Mouse (Mus musculus) activated CD4-positive, CD25-positive, alpha-beta regulatory T cell, adult 4 months (primary cell): ENCODE results near the gene Casp8ap2. TPM values are rescaled to one million over a fixed set of nuclear protein-coding genes. Genes with fewer than 3 reads are reported as not detected.

ENCODE experiments used
- ATAC-seq: one replicate; pipeline ENCODE4 v1.8.0; 2017
- polyA plus RNA-seq, 2 experiments: library from polyadenylated mRNA; unstranded; fragments of 100-300 nt; shearing (Covaris generic); gene quantifications; one replicate each; pipeline ENCODE4 v1.2.1; 2017

The Casp8ap2 gene
- polyA plus RNA-seq = 10 to 100 TPM; 33.8 to 43.7 TPM

DNA sequence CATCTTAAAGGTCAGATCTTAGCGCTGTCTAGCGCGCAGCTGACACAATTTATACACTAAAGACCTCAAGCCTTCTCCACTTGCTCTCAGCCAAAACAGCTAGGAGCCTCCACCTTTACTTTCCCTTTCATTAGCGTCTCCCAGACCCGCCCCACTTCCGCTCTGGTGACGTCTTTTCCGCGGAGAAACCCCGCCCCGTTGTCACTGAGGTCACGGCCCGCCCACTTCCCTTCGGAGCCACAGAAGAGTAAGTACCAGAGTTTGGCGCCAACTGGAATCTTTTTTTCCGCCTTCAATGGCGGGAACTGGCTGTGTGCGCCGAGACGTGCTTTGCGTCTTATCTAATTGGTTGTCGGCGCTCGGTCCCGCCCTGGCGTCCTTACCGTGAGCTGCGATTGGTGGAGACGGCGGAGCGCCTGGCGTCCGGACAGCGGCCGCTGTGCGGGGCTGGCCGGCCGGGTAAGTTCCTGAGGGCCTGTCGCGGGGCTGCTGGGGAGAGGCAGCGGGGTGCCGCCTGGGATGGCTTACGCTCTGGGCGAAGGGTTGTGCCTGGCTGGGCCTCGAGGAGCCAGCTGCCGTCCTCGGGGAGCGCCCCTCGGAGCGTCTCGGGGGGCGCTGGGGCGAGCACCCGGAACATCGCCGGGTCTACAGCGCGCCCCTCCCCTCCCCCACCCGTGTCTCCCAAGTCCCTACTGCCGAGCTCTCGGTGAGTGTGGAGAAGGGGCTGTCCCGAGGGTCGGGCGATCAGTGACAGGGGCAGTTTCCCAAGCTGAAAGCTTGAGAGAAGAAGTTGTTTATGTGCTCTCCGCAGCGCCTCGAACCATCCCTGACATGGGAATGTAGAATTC is at the start of gene Casp8ap2:
Gene Casp8ap2 (plus strand): TSS at position 418 of the 848 bp plus-strand sequence.
- peak; percentile 95 for ATAC-seq

- ATAC-seq = no peak
These were observed 46.2 kb upstream of the Casp8ap2 start for GRCm38 (mm10) chr4:32569054-32569453.

- ATAC-seq = no peak
These were observed 45.0 kb upstream of the Casp8ap2 start for GRCm38 (mm10) chr4:32569995-32570938.

DNA sequence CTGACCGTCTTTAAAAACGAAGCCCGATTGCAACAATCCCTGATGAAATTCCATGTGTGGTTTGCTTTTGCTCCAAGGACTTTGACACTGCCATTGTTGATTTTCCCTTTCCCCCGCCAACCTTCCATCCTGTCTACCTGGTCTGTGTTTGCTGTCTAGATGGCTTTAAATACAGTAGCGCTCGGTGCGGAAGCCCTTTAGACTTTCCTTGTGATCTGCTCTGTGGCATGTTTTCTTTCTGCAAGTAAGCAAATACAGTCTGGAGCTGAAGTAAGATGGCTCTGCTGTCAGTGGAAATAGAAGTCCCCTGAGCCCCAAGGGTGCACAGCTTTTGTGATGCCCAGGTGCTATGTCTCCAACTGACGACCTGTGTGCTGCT is 44.3 kb upstream of the Casp8ap2 start:
- ATAC-seq = no peak

- no peak for ATAC-seq
These were observed 43.8 kb upstream of the Casp8ap2 start for GRCm38 (mm10) chr4:32571441-32571840.

GRCm38 (mm10) chr4:32572118-32572517 is 43.1 kb upstream of the Casp8ap2 start:
- peak; percentile 42 for ATAC-seq

- no peak for ATAC-seq
These were observed 41.7 kb upstream of the Casp8ap2 start for GRCm38 (mm10) chr4:32573586-32573985.

GRCm38 (mm10) chr4:32574604-32575003 is 40.6 kb upstream of the Casp8ap2 start:
- ATAC-seq = no peak

GRCm38 (mm10) chr4:32575165-32575564 is 40.1 kb upstream of the Casp8ap2 start:
- no peak for ATAC-seq

- ATAC-seq = no peak
These were observed 35.4 kb upstream of the Casp8ap2 start for GRCm38 (mm10) chr4:32579850-32580249.

DNA sequence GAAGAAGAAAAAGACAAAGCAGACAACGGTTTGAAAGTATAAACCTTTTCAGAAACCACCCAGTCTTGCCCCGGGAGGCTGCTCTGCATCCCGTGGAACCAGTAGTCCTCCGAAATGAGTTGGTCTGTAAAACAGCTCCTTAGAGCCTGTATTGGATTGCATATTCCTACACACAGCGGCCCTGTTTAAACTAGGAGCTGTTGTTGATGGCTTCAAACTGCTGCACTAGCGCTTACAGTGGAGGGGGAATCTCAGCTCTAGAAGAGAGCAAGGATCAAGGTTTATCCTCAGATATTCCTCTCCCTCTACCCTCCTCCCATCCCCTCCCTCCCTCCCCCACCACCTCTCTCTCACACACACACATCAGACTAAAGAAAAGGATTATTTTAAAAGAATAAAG is 31.1 kb upstream of the Casp8ap2 start:
- no peak for ATAC-seq

DNA sequence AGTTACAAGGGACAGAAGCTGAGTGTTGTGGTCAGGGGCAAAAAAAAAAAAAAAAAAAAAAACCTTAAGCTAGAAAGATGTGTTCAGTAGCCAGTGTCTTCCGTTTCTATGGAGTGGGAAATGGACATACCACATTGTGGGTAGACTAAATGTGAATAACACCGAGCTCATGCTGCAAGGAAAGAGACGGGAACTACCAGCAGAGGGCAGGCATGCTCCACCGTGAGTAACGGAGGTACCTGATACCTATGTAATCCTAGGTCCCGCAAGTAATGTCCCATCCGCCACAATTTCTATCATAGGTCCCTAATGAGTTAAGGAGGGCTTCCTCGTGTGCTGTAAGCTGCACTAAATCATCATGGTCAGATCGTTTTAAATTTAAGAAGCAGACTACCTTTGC is 28.7 kb upstream of the Casp8ap2 start:
- ATAC-seq = peak; percentile 34

DNA sequence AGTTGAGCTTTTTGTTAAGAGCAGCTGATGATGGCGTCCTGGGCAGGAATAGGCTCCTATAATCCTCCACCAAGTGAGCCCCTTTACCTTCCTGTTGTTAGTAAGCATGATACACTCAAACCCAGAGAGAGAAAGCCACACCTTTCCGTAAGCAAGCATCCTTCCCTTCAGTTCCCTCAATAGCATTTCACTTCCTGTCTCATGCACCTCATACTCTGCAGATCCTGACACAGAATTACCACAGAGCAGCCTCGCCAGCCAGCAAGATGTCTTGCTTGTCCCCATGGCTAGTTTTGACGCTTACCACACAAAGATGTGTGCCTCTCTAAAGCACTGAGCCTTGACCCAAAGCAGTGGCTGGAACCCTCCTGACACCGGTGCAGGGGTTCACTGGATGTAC is 27.7 kb upstream of the Casp8ap2 start:
- ATAC-seq = peak; percentile 36

GRCm38 (mm10) chr4:32588237-32588636 is 27.0 kb upstream of the Casp8ap2 start:
- peak; percentile 86 for ATAC-seq

DNA sequence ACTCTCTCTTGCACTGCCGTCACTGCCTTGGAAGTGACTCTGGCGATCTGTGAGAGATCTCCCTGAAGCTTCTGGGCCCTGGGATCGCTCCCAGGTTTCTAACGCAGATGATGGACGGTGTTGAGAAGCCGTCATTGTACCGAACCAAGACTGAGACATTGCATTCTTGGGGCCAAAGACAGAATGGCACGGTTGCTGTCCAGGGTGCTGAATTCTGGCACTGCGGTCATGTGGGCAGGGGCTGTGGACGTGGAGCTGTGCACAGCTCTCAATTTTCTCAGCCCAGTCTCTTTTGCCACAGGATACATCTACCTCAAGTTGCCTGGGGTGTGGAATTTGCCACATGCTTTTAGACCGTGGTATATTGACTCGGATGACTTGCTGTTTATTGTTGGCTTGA is 14.1 kb upstream of the Casp8ap2 start:
- peak; percentile 36 for ATAC-seq

DNA sequence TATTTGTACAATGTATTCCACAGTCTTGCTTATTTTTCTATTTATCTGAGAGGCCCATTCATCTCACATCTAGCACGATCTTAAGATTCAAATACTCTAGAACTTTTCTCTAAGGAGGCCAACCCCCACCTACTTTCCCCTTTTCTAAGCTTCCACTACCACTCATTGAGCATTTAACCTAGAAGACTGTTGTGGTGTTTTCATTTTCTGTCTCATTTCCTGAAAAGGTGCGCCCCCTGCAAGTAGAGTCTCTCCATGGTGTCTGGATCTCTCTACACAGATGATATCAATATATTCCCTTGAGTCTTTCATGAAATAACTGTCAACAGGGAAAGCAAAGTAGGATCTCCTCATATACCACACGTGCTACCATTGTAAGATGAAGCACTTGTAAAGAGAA is 12.6 kb upstream of the Casp8ap2 start, which contains the start of gene Gja10:
Gene Gja10 (minus strand): TSS at position 101 of the 400 bp plus-strand sequence.
- ATAC-seq = no peak

- no peak for ATAC-seq
These were observed 6.4 kb downstream of the Casp8ap2 start for GRCm38 (mm10) chr4:32621637-32622036.

DNA sequence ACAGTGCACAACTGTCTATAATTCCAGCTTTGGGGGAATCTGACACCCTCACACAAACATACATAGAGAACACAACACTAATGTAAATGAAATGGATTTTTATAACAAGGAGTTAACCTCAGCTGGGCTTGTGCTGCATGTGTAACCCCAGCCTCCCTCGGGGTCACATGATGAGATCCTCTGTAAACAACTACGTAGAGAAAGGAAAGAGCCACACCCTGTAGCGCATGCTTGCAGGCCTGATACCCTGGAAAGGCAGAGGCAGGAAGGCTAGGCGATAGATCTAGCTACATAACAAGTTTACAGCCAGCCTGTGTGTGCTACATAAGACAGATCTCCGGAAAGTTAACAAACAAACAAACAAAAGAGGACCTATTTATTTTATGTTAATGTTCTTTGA is 36.4 kb downstream of the Casp8ap2 start:
- no peak for ATAC-seq

DNA sequence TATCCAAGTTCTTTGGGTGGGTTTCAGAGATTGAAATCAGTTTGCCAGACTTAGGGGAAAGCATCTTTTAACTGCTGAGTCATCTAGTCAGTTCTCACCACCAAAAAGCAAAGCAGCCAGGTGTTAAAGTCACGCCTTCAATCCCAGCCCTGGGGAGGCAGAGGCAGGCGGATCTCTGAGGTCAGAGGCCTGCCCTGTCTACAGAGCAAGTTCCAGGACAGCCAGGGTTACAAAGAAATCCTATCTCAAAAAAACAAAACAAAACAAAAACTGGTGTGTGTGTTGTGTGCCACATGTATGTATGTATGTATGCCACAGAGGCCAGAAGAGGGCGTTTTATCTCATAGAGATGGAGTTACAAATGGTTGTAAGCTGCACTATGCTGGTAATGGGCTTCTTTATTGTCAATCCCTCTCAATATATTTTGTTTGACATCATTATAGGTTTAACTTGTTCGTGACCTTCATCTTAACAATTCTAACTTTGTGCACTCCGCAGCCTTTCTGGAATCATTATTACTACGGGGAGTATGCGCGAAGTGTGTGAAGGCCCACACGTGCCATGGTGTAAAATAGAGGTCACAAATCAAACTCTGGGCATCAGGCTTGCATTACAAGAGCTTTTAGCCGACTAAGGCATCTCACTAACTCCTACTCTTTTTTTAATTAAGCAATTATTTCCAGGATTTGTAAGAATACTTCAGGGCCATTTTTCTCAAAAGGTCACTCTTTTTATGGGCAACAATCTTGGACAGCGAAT is 41.1 kb downstream of the Casp8ap2 start:
- ATAC-seq = no peak

- ATAC-seq = peak; percentile 95
These were observed 41.8 kb downstream of the Casp8ap2 start, which contains the start of gene Mdn1 for GRCm38 (mm10) chr4:32656918-32657662. Gene Mdn1, plus strand, starts transcription at chr4:32657119.

GRCm38 (mm10) chr4:32665843-32666242 is 50.6 kb downstream of the Casp8ap2 start:
- ATAC-seq = no peak

DNA sequence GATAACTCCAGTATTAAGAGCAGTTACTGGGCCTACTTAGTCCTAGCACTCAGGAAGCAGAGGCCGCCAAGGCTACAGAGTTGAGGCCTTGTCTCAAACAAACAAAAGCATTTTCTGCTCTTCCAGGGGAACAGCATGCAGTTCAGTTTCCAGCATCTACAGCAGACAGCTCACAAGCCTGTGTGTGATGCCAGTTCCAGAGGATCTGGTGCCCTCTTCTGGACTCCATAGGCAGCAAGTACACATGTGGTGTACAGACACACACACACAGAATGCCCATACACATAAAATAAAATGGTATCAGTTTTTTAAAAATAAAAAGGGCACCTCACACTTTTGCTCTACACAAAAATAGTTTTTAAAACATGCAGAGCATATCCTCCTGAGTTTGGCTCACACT is 53.0 kb downstream of the Casp8ap2 start:
- ATAC-seq = no peak
